Mouse (Mus musculus) ZHBTc4 (cell line): ENCODE data around the gene Ddx54.
A peak's percentile ranks its signal among the peaks of the same experiment; 100 is the strongest.

Experiments used
- DNase-seq: peaks from one replicate; pipeline ENCODE4 v3.0.0-alpha.2; 2011; ENCODE audit warnings: low read depth, low spot score

Ddx54 gene

DNA sequence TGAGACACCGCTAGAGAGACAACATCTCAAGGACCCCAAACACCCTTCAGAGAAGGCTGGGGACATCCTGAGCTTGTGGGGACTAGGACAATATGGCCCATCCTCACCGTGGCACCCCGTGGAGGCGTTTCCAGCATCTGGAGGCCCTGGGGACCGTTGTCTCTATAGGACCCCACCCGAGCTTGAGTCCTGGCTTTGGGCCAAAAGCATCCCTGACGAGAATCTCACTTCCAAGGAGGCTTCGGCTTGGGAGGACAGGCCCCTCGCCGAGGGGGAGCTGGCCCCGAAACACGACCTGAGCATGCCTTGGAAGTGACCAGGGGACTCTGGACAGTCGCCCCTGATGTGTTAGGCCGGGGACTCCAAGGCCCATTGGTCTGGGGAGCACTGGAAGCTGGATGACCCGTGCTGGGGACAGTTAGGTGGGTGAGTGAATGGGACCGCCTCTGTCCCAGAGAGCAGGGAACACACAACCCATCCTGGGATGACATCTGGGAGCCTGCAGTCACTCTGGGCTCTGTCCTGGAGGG is 3.2 kb upstream of the Ddx54 start:
- DNase-seq: no peak

DNA sequence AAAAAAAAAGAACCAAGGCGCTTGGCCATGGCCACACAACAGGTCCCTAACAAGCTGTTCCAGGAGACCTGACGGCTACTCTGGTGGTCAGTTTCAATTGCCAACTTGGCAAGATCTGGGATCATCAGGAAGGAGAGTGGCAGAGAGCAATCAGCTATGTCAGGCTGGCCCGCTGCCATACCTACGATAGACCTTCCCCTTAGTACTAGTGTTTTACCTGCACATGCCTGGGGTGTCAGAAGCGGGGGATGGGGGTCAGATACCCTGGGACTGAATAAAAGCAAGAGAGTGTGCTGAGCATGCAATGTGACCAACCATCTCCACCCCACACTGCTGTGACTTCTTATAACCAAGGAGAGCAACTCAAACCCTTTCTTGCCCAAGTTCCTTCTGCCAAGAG is 1.6 kb upstream of the Ddx54 start:
- DNase-seq: no peak

GRCm38 (mm10) chr5:120611416-120611815 is 1.1 kb upstream of the Ddx54 start:
- DNase-seq: no peak

DNA sequence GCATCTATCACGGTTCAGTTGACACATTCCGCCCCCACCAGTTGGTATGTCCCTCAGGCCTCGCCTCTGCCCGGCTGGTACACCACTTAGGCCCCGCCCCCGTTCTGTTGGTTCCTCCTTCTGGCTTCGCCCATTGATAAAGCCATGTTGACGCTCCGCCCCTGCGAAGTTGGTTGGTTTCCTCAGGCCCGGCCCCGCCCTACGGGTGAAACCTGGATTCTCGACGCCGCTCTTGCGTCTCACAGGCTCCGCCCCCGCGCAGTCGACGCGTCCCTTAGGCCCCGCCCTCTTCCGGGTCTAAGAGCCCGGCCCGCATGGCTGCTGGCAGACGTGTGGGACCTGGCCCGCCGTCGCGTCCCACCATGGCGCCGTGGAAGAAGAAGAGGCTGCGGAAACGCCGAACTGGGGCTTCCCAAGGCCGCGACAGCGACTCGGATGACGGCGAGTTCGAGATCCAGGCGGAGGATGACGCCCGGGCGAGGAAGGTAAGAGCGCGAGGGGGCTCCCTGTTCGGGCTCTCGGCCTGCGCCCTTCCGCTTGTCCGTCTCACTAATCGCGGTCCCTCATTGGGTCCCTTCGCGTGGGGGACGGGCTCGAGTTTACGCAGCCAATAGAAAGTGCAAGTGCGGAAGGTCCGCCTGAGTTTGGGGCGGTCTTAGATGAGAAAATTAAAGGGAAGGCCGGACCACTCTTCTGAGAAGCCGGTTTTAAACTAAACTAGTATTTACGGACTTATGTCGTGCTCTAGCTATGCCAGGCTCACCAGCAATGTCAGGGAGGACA is 474 bp downstream of the Ddx54 start:
- DNase-seq: peak; percentile 100

DNA sequence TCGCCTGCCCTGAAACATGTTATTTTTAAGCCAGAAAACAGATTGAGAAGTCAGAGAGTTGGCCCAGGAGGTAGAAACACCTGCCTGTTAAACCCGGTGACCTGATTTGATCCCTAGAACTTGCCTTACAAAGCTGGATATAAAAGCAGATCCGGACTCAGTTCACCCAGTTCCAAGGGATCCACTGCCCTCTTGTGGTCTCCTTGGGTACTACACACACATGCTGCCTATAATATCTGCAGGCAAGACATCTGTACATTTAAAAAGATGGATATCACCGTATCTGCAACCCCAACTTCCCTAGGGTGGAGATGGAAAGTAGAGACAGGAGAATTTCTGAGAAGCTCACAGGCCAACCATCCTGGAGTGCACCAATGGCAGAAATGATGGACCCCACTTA is 3.4 kb downstream of the Ddx54 start:
- peak; percentile 91 for DNase-seq

GRCm38 (mm10) chr5:120618778-120619177 is 6.2 kb downstream of the Ddx54 start:
- DNase-seq: peak; percentile 91

- peak; percentile 88 for DNase-seq
Observed at GRCm38 (mm10) chr5:120619201-120619600, 6.7 kb downstream of the Ddx54 start.

DNA sequence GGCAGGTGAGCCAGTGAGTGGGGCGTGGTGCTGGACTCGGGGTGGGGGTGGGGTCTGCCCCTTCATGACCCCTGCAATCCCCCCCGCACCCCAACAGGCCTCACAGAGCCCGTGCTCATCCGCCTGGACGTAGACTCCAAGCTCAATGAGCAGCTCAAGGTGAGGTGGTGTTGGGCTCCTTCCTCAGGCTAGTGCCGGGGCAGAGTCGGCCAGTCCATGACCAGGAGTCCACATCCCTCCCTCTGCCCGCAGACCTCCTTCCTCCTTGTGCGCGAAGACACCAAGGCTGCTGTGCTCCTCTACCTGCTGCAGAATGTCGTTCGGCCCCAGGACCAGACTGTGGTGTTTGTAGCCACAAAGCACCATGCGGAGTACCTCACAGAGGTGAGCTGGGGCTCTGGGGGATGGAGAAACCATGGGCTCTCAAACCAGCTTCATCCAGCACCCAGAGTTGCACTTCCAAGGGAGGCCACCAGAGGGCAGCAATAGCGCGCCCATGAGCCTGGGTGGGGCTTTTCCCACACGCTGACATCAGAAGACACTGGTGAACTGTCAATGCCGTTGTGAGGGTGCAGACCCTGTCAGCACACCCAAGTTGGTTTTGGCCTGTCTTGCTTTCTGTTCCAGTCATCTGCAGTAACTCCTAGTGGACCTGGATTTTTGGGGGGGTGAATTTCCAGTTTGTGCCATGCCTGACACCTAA is 8.0 kb downstream of the Ddx54 start:
- peak; percentile 93 for DNase-seq

DNA sequence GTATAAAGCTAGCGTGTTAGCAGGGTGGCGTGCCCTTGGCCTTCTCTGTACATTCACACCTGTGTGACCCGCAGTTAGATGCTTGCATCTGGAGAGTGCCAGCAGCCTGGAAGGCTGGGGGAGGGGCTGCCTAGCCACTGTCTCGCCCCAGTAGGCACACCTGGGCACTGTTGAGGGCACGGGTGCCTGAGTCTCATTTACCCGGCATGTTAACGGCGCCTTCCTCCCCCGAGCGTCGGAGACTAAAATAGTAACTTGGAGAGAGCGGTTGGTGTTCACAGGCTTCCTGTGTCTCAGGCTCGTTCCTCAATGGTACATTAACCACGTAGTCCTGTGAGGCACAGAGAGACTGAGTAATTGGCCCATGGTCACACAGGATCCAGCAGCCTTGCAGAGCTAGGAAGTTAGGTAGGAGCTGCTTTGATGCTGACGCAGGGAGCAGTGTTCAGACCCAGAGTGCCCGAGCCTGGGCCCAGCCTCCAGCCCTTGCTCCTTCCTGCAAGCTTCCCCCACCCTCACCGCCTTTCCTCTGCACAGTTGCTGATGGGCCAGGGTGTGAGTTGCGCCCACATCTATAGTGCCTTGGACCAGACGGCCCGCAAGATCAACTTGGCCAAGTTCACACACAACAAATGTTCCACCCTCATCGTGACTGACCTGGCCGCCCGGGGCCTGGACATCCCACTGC is 8.7 kb downstream of the Ddx54 start:
- DNase-seq: no peak

- no peak for DNase-seq
Observed at GRCm38 (mm10) chr5:120621846-120622197, 9.3 kb downstream of the Ddx54 start.

DNA sequence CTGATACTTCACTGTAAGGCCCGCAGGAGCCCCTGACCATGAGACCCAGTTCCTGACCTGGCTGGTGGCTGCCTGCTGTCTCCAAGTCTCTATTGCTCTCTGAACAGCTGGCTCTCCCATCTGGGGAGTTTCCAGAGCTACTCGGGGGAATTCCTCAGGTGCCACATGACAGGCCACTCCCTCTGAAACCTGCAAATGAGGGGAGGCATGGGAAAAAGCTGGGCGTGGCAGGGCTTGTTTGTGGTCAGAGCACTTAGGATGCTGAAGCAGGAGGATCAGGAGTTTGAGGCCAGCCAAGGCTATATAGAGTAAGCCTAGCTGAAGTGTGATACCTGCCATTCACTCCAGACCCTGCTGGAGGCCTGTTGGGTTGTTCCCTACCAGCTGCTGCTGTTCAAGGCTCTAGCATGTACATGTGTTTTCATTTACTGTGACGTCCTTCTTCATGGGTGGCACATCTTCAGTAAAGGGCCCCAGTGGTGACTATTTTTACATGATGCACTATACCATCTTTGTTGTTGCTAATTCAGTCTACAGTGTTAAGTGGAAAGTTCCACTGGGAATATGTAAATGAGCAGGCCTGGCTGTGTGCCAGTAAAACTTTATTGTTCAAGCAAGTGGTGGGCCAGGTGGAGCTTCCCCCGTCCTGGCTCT is 9.8 kb downstream of the Ddx54 start:
- peak; percentile 79 for DNase-seq

DNA sequence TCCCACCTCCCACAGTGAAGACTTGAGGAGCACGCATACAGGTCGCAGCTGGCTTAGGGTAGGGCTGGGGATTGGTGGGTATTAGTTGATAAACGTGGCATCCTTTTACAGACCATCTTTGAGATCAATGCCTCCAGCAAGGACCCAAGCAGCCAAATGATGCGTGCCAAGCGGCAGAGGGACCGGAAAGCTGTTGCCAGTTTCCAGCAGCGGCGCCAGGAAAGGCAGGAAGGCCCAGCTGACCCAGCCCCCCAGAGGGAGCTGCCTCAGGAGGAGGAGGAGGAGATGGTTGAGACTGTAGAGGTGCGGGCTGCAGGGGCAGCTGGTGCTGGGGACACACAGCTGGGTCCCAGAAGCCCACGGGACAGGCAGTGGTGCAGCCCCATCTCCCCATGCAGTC is 11.9 kb downstream of the Ddx54 start:
- DNase-seq: no peak

GRCm38 (mm10) chr5:120626399-120626798 is 13.9 kb downstream of the Ddx54 start:
- DNase-seq: peak; percentile 98

GRCm38 (mm10) chr5:120627515-120628300 is 15.2 kb downstream of the Ddx54 start:
- DNase-seq: no peak

- peak; percentile 56 for DNase-seq
Observed at GRCm38 (mm10) chr5:120628624-120629023, 16.1 kb downstream of the Ddx54 start.

DNA sequence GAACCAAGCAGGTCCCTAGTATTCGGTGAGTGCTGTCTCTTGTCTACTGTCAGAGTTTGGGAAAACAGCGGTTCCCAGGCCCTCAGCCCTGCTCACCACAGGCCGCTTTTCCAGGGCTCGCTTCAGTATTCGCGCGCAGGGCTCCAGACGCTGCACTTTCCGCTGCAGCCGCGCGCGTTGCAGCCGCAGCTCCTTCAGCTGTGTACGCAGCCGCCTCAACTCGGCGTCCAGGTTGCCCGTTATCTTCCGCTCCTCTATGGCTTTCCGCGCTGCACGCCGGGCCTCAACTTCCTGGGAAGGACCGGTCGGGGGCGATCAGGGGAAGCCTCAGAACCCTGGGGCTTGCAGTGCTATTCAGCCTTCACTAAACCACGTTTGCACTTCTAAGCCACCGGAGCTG is 18.6 kb downstream of the Ddx54 start:
- DNase-seq: peak; percentile 50

- DNase-seq: peak; percentile 50
Observed at GRCm38 (mm10) chr5:120631892-120632291, 19.4 kb downstream of the Ddx54 start.

DNA sequence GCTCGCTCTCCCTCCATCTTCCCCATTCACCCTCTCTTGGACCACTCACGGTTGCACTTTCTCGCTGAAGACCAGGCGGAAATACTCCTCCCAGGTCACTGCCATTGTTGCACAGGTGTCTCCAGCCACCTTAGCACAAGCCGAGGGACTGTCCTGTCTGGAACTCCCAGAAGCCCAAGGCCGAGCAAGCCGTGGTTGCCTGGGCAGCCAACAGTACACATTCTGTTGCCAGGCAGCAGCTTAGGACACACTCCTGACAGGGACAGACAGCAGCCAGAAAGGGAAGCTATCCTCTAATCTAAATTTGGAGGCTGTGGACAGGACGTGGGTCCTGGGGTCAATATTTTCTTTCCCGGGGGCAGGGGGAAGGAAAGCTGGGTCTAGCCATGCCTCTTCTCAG is 21.6 kb downstream of the Ddx54 start, which contains the start of gene Cfap73:
Cfap73 (minus strand) TSS at position 105 of the 400 bp plus-strand sequence.
- DNase-seq: no peak

GRCm38 (mm10) chr5:120634860-120635259 is 22.3 kb downstream of the Ddx54 start:
- DNase-seq: no peak

GRCm38 (mm10) chr5:120635633-120636032 is 23.1 kb downstream of the Ddx54 start:
- DNase-seq: peak; percentile 72

- DNase-seq: no peak
Observed at GRCm38 (mm10) chr5:120640094-120640493, 27.6 kb downstream of the Ddx54 start.
